Mouse (Mus musculus) heart, postnatal 0 days (tissue): ENCODE measurements at regions not wholly inside any gene's neighbourhood (a gene's known extent, or its start where the extent isn't known, plus 50 kb on each side); places are given as distances from the start of the nearest gene placed in this dataset.

Experiments used
- CTCF ChIP-seq: IDR thresholded peaks from 2 replicates; pipeline ENCODE4 v1.5.1; 2016; ENCODE audit warnings: antibody characterized with exemption, control low read depth, low read depth
- EP300 ChIP-seq: IDR thresholded peaks from 2 replicates; pipeline ENCODE4 v1.6.1; 2016; ENCODE audit warnings: antibody characterized with exemption, low read depth

GRCm38 (mm10) chr10:120679982-120680381 is 203.7 kb upstream of the Hmga2 start:
- no peak for TF ChIP-seq CTCF
- no peak for TF ChIP-seq EP300
